In genomic region chr17:88527781-88528180, GRCm38 (mm10) we compare ENCODE assay signal across 9 mouse cellular contexts. TPM values are rescaled to one million over a fixed set of nuclear protein-coding genes. Genes with fewer than 3 reads are reported as not detected.
DNase-seq lines count a peak whose midpoint lies in the region; ATAC-seq and TF ChIP-seq lines count a peak whose summit lies in the region.
"Had no signal": no experiment of that assay in that cellular context is flagged by ENCODE, and none has a peak within 500 bp of the region (broad histone marks: within the 10 kb centered on the region; RNA-seq: fewer than 3 reads in every experiment).

No protein-coding gene starts in this region.

- 0 out of 2 replicates have a peak, but pooled peaks have one; percentile 13 for TF ChIP-seq CTCF in kidney, adult 2 months (conservative IDR thresholded peaks at IDR 0.05; ENCODE audit: insufficient read depth, insufficient read length, low read depth, low read length)

- H3K27me3 ChIP-seq in kidney, adult 2 months (replicated peaks; ENCODE audit: control insufficient read depth, insufficient read depth, low read length) = no peaks in the 10 kb centered on the region

- no peak overlapping the region for H3K27ac ChIP-seq in kidney, adult 2 months (ENCODE audit: insufficient read depth, low read depth, low read length)

- TF ChIP-seq POLR2A in kidney, adult 2 months (IDR thresholded peaks at IDR 0.05; ENCODE audit: low read depth, low read length) = no peak

- H3K36me3 ChIP-seq in kidney, adult 2 months (ENCODE audit: control insufficient read depth, insufficient read depth, low read length) = no peaks in the 10 kb centered on the region

- WGBS in kidney, adult 2 months = 0% methylated on average over 2 of the region's 2 CpGs

- peaks cover 2% of the 10 kb centered on the region; the same call in 1 of the 2 replicates for H3K4me1 ChIP-seq in kidney, adult 2 months (ENCODE audit: control insufficient read depth, insufficient read depth, low read length)

- ATAC-seq in CD4-positive, CD25-positive, alpha-beta regulatory T cell, adult 4 months = no peak
- no peak for ATAC-seq in megakaryocyte, adult 5-6 weeks (ENCODE audit: poor library complexity, severe bottlenecking)

- DNase-seq in CD4-positive, CD25-positive, alpha-beta regulatory T cell, adult 2 months (ENCODE audit: low read depth, low spot score) = peak; percentile 41
- DNase-seq in kidney, adult 2 months = peak; percentile 79
- no peak for DNase-seq in kidney, postnatal 10 days
- peak; percentile 36 for DNase-seq in A20 (ENCODE audit: low read depth, low spot score)
- peak; percentile 37 to 63 for DNase-seq in heart, postnatal 10 days
- no peak for DNase-seq in right cerebral cortex, adult 18-20 months
- DNase-seq: gastrocnemius, postnatal 10 days had no signal

- intact Hi-C loops in heart, postnatal 10 days (cut with DNase I) = loop anchor here (2.0 to 10.0 kb wide), 2 partner anchors 113 to 463 kb away; partner anchors contain the start of gene Fbxo11

- H3K4me3 ChIP-seq in kidney, adult 2 months (ENCODE audit: insufficient read depth, low read depth, low read length) = no peak overlapping the region

RNA-seq across cellular contexts. Expression of gene Ppp1r21, which starts 2.1 kb away (rescaled TPM):
- 10 to 100 TPM; 26.4 to 39.4 TPM for polyA plus RNA-seq in CD4-positive, CD25-positive, alpha-beta regulatory T cell, adult 4 months (2017; shearing (Covaris generic))
- polyA plus RNA-seq in kidney, adult 2 months (2012; rRNA removed) = 39.5 and 47.7 TPM in 2 replicates
- 10 to 100 TPM; 15.0 to 15.7 TPM for total RNA-seq in heart, postnatal 10 days (2021)
- 128 and 132 TPM in 2 replicates for total RNA-seq in megakaryocyte, adult 5-6 weeks (2015)
- total RNA-seq in megakaryocyte, adult 5-6 weeks (2017) = 126 and 147 TPM in 2 replicates

Comparison
In these comparisons a context has a peak if more than half of its experiments do, and no peak if none do; other contexts are left out.
1. DNase-seq: peak in CD4-positive, CD25-positive, alpha-beta regulatory T cell, adult 2 months (single experiment), kidney, adult 2 months (single experiment), A20 (single experiment) and heart, postnatal 10 days (2 of 2); none in kidney, postnatal 10 days (single experiment) and right cerebral cortex, adult 18-20 months (single experiment).
2. RNA of gene Ppp1r21, which starts 2.1 kb away (total RNA-seq): 126 to 147 TPM in megakaryocyte, adult 5-6 weeks; 15.0 to 15.7 TPM in heart, postnatal 10 days; every median in the first group is over 4 times any median in the second.